Mouse (Mus musculus): Measurements from ENCODE around the gene Olfr750. TPM values are rescaled to one million over a fixed set of nuclear protein-coding genes. Genes with fewer than 3 reads are reported as not detected.

Gene Olfr750
- polyA plus RNA-seq, 1 experiment from 2014 or later = not detected

DNA sequence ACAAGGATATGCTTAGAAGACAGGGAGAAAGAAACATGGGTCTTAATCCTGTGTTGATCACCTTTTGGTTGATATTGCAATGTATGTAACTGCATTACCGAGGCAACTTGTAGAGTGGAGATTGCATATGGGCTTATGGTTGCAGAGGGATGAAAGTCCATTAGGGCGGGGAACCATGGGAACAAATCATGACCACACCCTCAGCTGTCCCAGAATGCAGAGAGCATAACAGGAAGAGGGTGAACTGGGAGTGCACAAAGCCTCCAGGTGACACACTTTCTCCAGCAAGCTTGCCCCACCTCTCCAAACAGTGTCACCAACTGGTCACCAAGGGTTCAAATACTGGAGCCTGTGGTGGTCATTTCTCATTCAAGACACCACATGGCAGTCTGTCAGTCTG lies 6.8 kb upstream of the Olfr750 start:
- no peak for ATAC-seq (ENCODE audit: low read depth)
- H3K27ac ChIP-seq (ENCODE audit: low read depth, low read length) = no peak overlapping the region
- peaks cover 5% of the 10 kb centered on the region; the same call in 1 of the 2 replicates for H3K4me1 ChIP-seq (ENCODE audit: control insufficient read depth, insufficient read depth, low read length)
- 95% methylated on average over 2 of the region's 2 CpGs for WGBS
- H3K4me2 ChIP-seq (ENCODE audit: low read depth, low read length) = no peak overlapping the region
- no peaks in the 10 kb centered on the region for H3K36me3 ChIP-seq (ENCODE audit: control insufficient read depth, insufficient read depth, low read length)
- H3K9ac ChIP-seq (replicated peaks; ENCODE audit: low read depth, low read length) = no peak overlapping the region
- no peak overlapping the region for H3K4me3 ChIP-seq (ENCODE audit: low read depth, low read length)
- H3K27me3 ChIP-seq (ENCODE audit: control insufficient read depth, insufficient read depth, low read length) = peaks cover 8% of the 10 kb centered on the region; the same call in 1 of the 2 replicates
- H3K9me3 ChIP-seq (ENCODE audit: control insufficient read depth, low read length) = no peaks in the 10 kb centered on the region

DNA sequence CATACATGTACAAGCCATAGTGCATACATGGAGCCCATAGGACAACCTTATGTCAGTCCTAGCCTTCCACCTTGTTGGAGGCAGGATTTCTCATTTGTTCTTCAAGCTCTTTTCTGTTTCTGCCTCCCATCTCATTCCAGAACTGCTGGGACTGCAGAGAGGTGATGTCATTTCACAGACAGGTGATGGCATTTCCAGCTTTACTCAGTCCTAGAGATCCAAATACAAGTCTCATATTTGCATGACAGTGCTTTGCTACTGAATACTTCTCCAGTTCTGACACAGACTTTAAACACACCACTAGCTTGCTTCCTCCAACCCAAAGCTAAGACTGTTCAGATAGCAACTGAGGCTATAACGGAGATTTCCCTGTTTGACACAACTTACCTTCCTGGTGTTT lies 4.9 kb upstream of the Olfr750 start:
- Histone ChIP-seq H3K4me3 (ENCODE audit: low read depth, low read length) (no peak overlapping the region), H3K4me1 (ENCODE audit: control insufficient read depth, insufficient read depth, low read length) (peaks cover 5% of the 10 kb centered on the region; the same call in 1 of the 2 replicates), H3K36me3 (ENCODE audit: control insufficient read depth, insufficient read depth, low read length) (no peaks in the 10 kb centered on the region), H3K9ac (replicated peaks; ENCODE audit: low read depth, low read length) (no peak overlapping the region), H3K27me3 (ENCODE audit: control insufficient read depth, insufficient read depth, low read length) (peaks cover 8% of the 10 kb centered on the region; the same call in 1 of the 2 replicates), H3K4me2 (ENCODE audit: low read depth, low read length) (no peak overlapping the region), H3K27ac (ENCODE audit: low read depth, low read length) (no peak overlapping the region), H3K9me3 (ENCODE audit: control insufficient read depth, low read length) (no peaks in the 10 kb centered on the region)
- ATAC-seq (ENCODE audit: low read depth) = no peak
- 85% methylated on average over 1 of the region's 1 CpGs for WGBS

- H3K36me3 ChIP-seq (ENCODE audit: control insufficient read depth, insufficient read depth, low read length) = no peaks in the 10 kb centered on the region
- no peak overlapping the region for H3K4me2 ChIP-seq (ENCODE audit: low read depth, low read length)
- no peaks in the 10 kb centered on the region for H3K9me3 ChIP-seq (ENCODE audit: control insufficient read depth, low read length)
- no peak overlapping the region for H3K27ac ChIP-seq (ENCODE audit: low read depth, low read length)
- H3K27me3 ChIP-seq (ENCODE audit: control insufficient read depth, insufficient read depth, low read length) = no peaks in the 10 kb centered on the region
- H3K4me3 ChIP-seq (ENCODE audit: low read depth, low read length) = no peak overlapping the region
- H3K4me1 ChIP-seq (ENCODE audit: control insufficient read depth, insufficient read depth, low read length) = no peaks in the 10 kb centered on the region
- H3K9ac ChIP-seq (replicated peaks; ENCODE audit: low read depth, low read length) = no peak overlapping the region
- no peak for ATAC-seq (ENCODE audit: low read depth)
- WGBS = 92% methylated on average over 2 of the region's 2 CpGs
These were observed 4.6 kb downstream of the Olfr750 start for GRCm38 (mm10) chr14:51069617-51070016.

- Histone ChIP-seq H3K4me2 (ENCODE audit: low read depth, low read length) (no peak overlapping the region), H3K4me1 (ENCODE audit: control insufficient read depth, insufficient read depth, low read length) (no peaks in the 10 kb centered on the region), H3K9me3 (ENCODE audit: control insufficient read depth, low read length) (no peaks in the 10 kb centered on the region), H3K36me3 (ENCODE audit: control insufficient read depth, insufficient read depth, low read length) (no peaks in the 10 kb centered on the region), H3K4me3 (ENCODE audit: low read depth, low read length) (no peak overlapping the region), H3K27ac (ENCODE audit: low read depth, low read length) (no peak overlapping the region), H3K9ac (replicated peaks; ENCODE audit: low read depth, low read length) (no peak overlapping the region), H3K27me3 (ENCODE audit: control insufficient read depth, insufficient read depth, low read length) (no peaks in the 10 kb centered on the region)
- no peak for ATAC-seq (ENCODE audit: low read depth)
- 93% methylated on average over 5 of the region's 5 CpGs for WGBS
These were observed 5.3 kb downstream of the Olfr750 start for GRCm38 (mm10) chr14:51068956-51069355.

DNA sequence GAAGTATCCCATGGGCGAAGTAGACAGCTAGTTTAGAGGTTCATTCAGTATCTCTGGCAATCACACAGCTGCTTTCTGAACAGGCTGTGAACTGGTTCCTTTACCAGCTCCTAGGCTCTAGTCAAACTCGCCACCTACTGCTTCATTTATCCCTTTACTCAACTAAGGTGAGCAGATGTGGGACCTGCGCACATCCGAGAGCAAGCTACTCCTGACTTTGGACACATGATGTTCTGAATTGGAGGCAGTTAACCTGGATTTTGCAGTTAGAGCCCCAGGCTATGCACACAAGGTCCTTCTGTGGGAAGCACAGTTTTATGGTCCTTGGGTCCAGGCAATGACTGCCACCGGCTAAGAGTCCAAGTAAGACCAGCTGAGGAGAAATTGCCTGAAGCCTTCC lies 13.5 kb downstream of the Olfr750 start:
- Histone ChIP-seq H3K4me1 (ENCODE audit: control insufficient read depth, insufficient read depth, low read length) (no peaks in the 10 kb centered on the region), H3K4me3 (ENCODE audit: low read depth, low read length) (no peak overlapping the region), H3K27ac (ENCODE audit: low read depth, low read length) (no peak overlapping the region), H3K9ac (replicated peaks; ENCODE audit: low read depth, low read length) (no peak overlapping the region), H3K4me2 (ENCODE audit: low read depth, low read length) (no peak overlapping the region), H3K27me3 (ENCODE audit: control insufficient read depth, insufficient read depth, low read length) (no peaks in the 10 kb centered on the region), H3K9me3 (ENCODE audit: control insufficient read depth, low read length) (no peaks in the 10 kb centered on the region), H3K36me3 (ENCODE audit: control insufficient read depth, insufficient read depth, low read length) (no peaks in the 10 kb centered on the region)
- 85% methylated on average over 5 of the region's 5 CpGs for WGBS
- ATAC-seq (ENCODE audit: low read depth) = no peak

- no peak within 1 kb of the TSS for H3K4me3 ChIP-seq (ENCODE audit: low read depth, low read length)
These were observed 16.8 kb downstream of the Olfr750 start, which contains the start of gene Rnase12 for GRCm38 (mm10) chr14:51057401-51057831. Gene Rnase12 (minus strand): TSS chr14:51057661.

GRCm38 (mm10) chr14:51054243-51055237 lies 19.7 kb downstream of the Olfr750 start:
- H3K27ac ChIP-seq (ENCODE audit: low read depth, low read length) = no peak overlapping the region
- no peak overlapping the region for H3K9ac ChIP-seq (replicated peaks; ENCODE audit: low read depth, low read length)
- no peak overlapping the region for H3K4me3 ChIP-seq (ENCODE audit: low read depth, low read length)
- no peaks in the 10 kb centered on the region for H3K9me3 ChIP-seq (ENCODE audit: control insufficient read depth, low read length)
- H3K27me3 ChIP-seq (ENCODE audit: control insufficient read depth, insufficient read depth, low read length) = no peaks in the 10 kb centered on the region
- ATAC-seq (ENCODE audit: low read depth) = no peak
- H3K36me3 ChIP-seq (ENCODE audit: control insufficient read depth, insufficient read depth, low read length) = no peaks in the 10 kb centered on the region
- H3K4me1 ChIP-seq (ENCODE audit: control insufficient read depth, insufficient read depth, low read length) = no peaks in the 10 kb centered on the region
- no peak overlapping the region for H3K4me2 ChIP-seq (ENCODE audit: low read depth, low read length)
- WGBS = 28% methylated on average over 13 of the region's 13 CpGs

More at GRCm38 (mm10) chr14:51057401-51057831, 16.8 kb downstream of the Olfr750 start, which contains the start of gene Rnase12:
- no peaks in the 10 kb centered on the region for H3K9me3 ChIP-seq (ENCODE audit: control insufficient read depth, low read length)
- WGBS = 82% methylated on average over 9 of the region's 9 CpGs
- no peaks in the 10 kb centered on the region for H3K4me1 ChIP-seq (ENCODE audit: control insufficient read depth, insufficient read depth, low read length)
- no peaks in the 10 kb centered on the region for H3K27me3 ChIP-seq (ENCODE audit: control insufficient read depth, insufficient read depth, low read length)
- no peak within 1 kb of the TSS for H3K27ac ChIP-seq (ENCODE audit: low read depth, low read length)
- H3K9ac ChIP-seq (replicated peaks; ENCODE audit: low read depth, low read length) = no peak within 1 kb of the TSS
- ATAC-seq (ENCODE audit: low read depth) = no peak
- H3K36me3 ChIP-seq (ENCODE audit: control insufficient read depth, insufficient read depth, low read length) = no peaks in the 10 kb centered on the region
- no peak within 1 kb of the TSS for H3K4me2 ChIP-seq (ENCODE audit: low read depth, low read length)

DNA sequence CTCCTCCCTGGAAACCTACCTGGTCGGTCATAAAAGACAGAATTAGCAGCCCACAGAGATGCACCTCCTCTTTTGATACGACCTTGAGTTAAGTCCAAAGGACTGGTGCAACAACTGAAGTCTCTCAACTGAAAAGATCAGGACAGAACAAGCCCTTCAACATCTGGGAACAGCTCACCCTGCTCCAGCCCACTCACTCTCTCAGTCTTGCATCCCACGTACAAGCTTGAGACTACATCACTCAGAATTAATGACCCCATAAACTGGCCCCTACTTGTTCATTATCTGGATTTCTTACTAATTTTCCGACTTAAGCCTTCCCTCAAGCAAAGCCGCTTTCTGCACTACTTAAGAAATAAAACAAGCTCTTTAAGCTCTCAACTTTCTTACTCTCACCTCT lies 21.1 kb downstream of the Olfr750 start:
- ATAC-seq (ENCODE audit: low read depth) = no peak
- Histone ChIP-seq H3K9ac (replicated peaks; ENCODE audit: low read depth, low read length) (no peak overlapping the region), H3K4me2 (ENCODE audit: low read depth, low read length) (no peak overlapping the region), H3K27me3 (ENCODE audit: control insufficient read depth, insufficient read depth, low read length) (no peaks in the 10 kb centered on the region), H3K27ac (ENCODE audit: low read depth, low read length) (no peak overlapping the region), H3K9me3 (ENCODE audit: control insufficient read depth, low read length) (no peaks in the 10 kb centered on the region), H3K36me3 (ENCODE audit: control insufficient read depth, insufficient read depth, low read length) (no peaks in the 10 kb centered on the region), H3K4me3 (ENCODE audit: low read depth, low read length) (no peak overlapping the region), H3K4me1 (ENCODE audit: control insufficient read depth, insufficient read depth, low read length) (no peaks in the 10 kb centered on the region)
- WGBS = 59% methylated on average over 5 of the region's 5 CpGs

- no peaks in the 10 kb centered on the region for H3K4me1 ChIP-seq (ENCODE audit: control insufficient read depth, insufficient read depth, low read length)
- ATAC-seq (ENCODE audit: low read depth) = no peak
- H3K9ac ChIP-seq (replicated peaks; ENCODE audit: low read depth, low read length) = no peak overlapping the region
- H3K4me3 ChIP-seq (ENCODE audit: low read depth, low read length) = no peak overlapping the region
- 63% methylated on average over 5 of the region's 5 CpGs for WGBS
- H3K36me3 ChIP-seq (ENCODE audit: control insufficient read depth, insufficient read depth, low read length) = no peaks in the 10 kb centered on the region
- no peaks in the 10 kb centered on the region for H3K9me3 ChIP-seq (ENCODE audit: control insufficient read depth, low read length)
- no peaks in the 10 kb centered on the region for H3K27me3 ChIP-seq (ENCODE audit: control insufficient read depth, insufficient read depth, low read length)
- no peak overlapping the region for H3K4me2 ChIP-seq (ENCODE audit: low read depth, low read length)
- H3K27ac ChIP-seq (ENCODE audit: low read depth, low read length) = no peak overlapping the region
These were observed 22.3 kb downstream of the Olfr750 start for GRCm38 (mm10) chr14:51051941-51052340.
